Mouse (Mus musculus): Measurements from ENCODE around the gene Fam98c. TPM values are rescaled to one million over a fixed set of nuclear protein-coding genes. Genes with fewer than 3 reads are reported as not detected.

The Fam98c gene
- total RNA-seq, 2 experiments from 2014 or later: 12.3 to 14.4 TPM

DNA sequence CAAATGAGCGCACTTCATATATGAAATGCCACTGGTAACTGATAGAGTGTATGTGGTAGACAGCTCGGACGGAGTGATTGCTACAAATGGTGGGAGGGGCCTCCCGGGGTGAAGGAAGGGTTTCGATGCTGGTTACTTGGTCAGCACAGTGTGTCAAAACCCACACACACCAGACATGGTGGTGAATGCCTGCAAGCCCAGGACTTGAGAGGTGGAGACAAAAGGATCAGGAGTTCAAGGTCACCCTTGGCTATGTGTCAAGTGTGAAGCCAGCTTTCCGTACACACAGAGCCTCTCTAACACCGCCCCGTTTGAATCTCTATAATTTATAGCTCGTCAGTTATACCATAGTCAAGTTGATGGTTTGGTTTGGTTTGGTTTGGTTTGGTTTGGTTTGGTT is 33.2 kb downstream of the Fam98c start:
- intact Hi-C loops (cut with DNase I): no loop called here
- no peak for DNase-seq

DNA sequence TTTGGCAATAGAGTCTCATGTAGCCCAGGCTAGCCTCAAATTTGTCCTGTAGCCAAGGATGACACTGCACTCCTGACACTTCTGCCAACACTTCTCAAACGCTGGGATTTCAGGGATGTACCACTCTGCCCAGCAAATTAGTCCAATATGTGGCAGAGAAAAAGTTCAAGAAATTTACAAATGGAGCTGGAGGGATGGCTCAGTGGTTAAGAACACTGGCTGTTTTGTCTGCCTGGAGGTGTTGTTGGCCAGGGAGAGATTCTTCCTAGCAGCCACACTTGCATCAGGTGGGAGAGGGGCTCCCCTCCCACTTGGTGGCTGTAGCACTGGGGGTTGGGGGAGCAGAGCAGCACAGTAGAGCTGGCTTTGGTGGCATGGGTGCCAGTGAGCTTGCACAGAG is 36.5 kb downstream of the Fam98c start:
- intact Hi-C loops (cut with DNase I): no loop called here
- no peak for DNase-seq

GRCm38 (mm10) chr7:29118142-29118851 is 37.7 kb downstream of the Fam98c start:
- DNase-seq: no peak
- intact Hi-C loops (cut with DNase I): no loop called here

GRCm38 (mm10) chr7:29108992-29109955 is 46.8 kb downstream of the Fam98c start:
- DNase-seq: peak; percentile 72
- intact Hi-C loops (cut with DNase I): no loop called here

Other genes starting within 250 kb of the Fam98c start
- gene Actn4, start 193.9 kb downstream of the Fam98c start, total RNA-seq (2021): 100 to 1,000 TPM; 129 to 134 TPM
- 100 to 1,000 TPM; 212 to 213 TPM for gene Eif3k, start 174.4 kb downstream of the Fam98c start, total RNA-seq (2021)
- 10 to 100 TPM; 12.9 to 14.7 TPM for gene Map4k1, start 174.2 kb downstream of the Fam98c start, total RNA-seq (2021)
- 10 to 100 TPM; 10.6 to 13.7 TPM for gene Ryr1, start 31.1 kb downstream of the Fam98c start, total RNA-seq (2021)
- gene Rasgrp4, start 21.4 kb downstream of the Fam98c start, total RNA-seq (2021): 1 to 10 TPM; 1.6 to 1.7 TPM
- 1 to 10 TPM in 1 of 2 experiments, under 1 TPM in 1; 0.58 to 1.1 TPM for gene Ggn, start 14.0 kb upstream of the Fam98c start, total RNA-seq (2021)
- 10 to 100 TPM; 29.4 to 32.3 TPM for gene Spred3, start 14.2 kb upstream of the Fam98c start, total RNA-seq (2021)
- gene Psmd8, start 24.5 kb upstream of the Fam98c start, total RNA-seq (2021): 100 to 1,000 TPM; 162 to 164 TPM
- 1 to 10 TPM; 6.0 to 6.2 TPM for gene Catsperg1, start 57.8 kb upstream of the Fam98c start, total RNA-seq (2021)
- 1 to 10 TPM; 1.1 TPM for gene Kcnk6, start 76.3 kb upstream of the Fam98c start, total RNA-seq (2021)
- 10 to 100 TPM; 35.9 to 38.1 TPM for gene Yif1b, start 82.1 kb upstream of the Fam98c start, total RNA-seq (2021)
- under 1 TPM in 1 of 2 experiments, not detected in 1; 0.80 TPM for gene 2200002D01Rik, start 92.2 kb upstream of the Fam98c start, total RNA-seq (2021)
- gene Spint2, start 125.7 kb upstream of the Fam98c start, total RNA-seq (2021): 10 to 100 TPM; 23.8 to 34.4 TPM
- gene Ppp1r14a, start 133.1 kb upstream of the Fam98c start, total RNA-seq (2021): 1 to 10 TPM; 1.5 to 1.9 TPM
- 100 to 1,000 TPM; 222 to 228 TPM for gene Dpf1, start 147.7 kb upstream of the Fam98c start, total RNA-seq (2021)